Mouse (Mus musculus) kidney, embryonic 16.5 days (tissue): ENCODE results near the gene Dedd2. TPM values are rescaled to one million over a fixed set of nuclear protein-coding genes. Genes with fewer than 3 reads are reported as not detected.
"Not testable (repeated sequence)": the region's sequence is repeated elsewhere in the genome, so short reads cannot be mapped to it uniquely, and the experiment has no call there.

ENCODE experiments used
- ATAC-seq: fragments of 200-750 bp; cut with Nextera tagmentation; 2 replicates; pipeline ENCODE4 v1.8.0; 2017; ENCODE audit warnings: moderate TSS enrichment; ENCODE audit not compliant: low FRiP score, low TSS enrichment
- H3K27ac ChIP-seq: fragments of 300-500 bp; sonication (generic); 2 replicates; pipeline ENCODE4 v1.5.1; 2014; ENCODE audit warnings: low read length
- H3K27me3 ChIP-seq: fragments of 300-500 bp; sonication (generic); 2 replicates; pipeline ENCODE4 v1.6.1; 2014; ENCODE audit warnings: low read length, control low read depth, mixed read lengths; ENCODE audit not compliant: insufficient read depth
- H3K36me3 ChIP-seq: fragments of 300-500 bp; sonication (generic); 2 replicates; pipeline ENCODE4 v1.6.1; 2014; ENCODE audit warnings: low read length, control low read depth, mixed read lengths; ENCODE audit not compliant: insufficient read depth
- H3K4me1 ChIP-seq: fragments of 300-500 bp; sonication (generic); 2 replicates; pipeline ENCODE4 v1.6.1; 2014; ENCODE audit warnings: low read length, control low read depth, mixed read lengths; ENCODE audit not compliant: insufficient read depth
- H3K4me2 ChIP-seq: fragments of 300-500 bp; sonication (generic); replicated peaks from 2 replicates; pipeline ENCODE4 v1.6.1; 2014; ENCODE audit warnings: low read depth, low read length
- H3K4me3 ChIP-seq: fragments of 300-500 bp; sonication (generic); 2 replicates; pipeline ENCODE4 v1.5.1; 2014; ENCODE audit warnings: mild to moderate bottlenecking, low read length
- H3K9ac ChIP-seq: fragments of 300-500 bp; sonication (generic); replicated peaks from 2 replicates; pipeline ENCODE4 v1.6.1; 2014; ENCODE audit warnings: low read length
- H3K9me3 ChIP-seq: fragments of 300-500 bp; sonication (generic); 2 replicates; pipeline ENCODE4 v1.6.1; 2016; ENCODE audit warnings: low read length, control low read depth
- WGBS: fragments of 180-500 bp; shearing (Covaris S2); extraction: QIAGEN DNeasy Blood & Tissue Kit; methylation state at CpG from one replicate; pipeline ENCODE4 v1.1.7; 2014; 5-methylcytosine and 5-hydroxymethylcytosine counted together
- polyA plus RNA-seq: library from polyadenylated mRNA; unstranded; fragments of >200 nt; fragmentation: Nextera tagmentation; extraction: Ambion mirVana; gene quantifications from 2 replicates; pipeline ENCODE4 v1.2.1, GENCODE M21; 2015

Gene Dedd2
- polyA plus RNA-seq, result 12.0 and 13.2 TPM in 2 replicates

- Histone ChIP-seq H3K27me3 (no peaks in the 10 kb centered on the region), H3K4me1 (peaks cover 26% of the 10 kb centered on the region), H3K27ac (peak within 1 kb of the TSS; percentile 89), H3K4me2 (peak within 1 kb of the TSS; percentile 86), H3K9me3 (no peaks in the 10 kb centered on the region), H3K9ac (peak within 1 kb of the TSS; percentile 76), H3K4me3 (peak within 1 kb of the TSS; percentile 63), H3K36me3 (peaks cover 20% of the 10 kb centered on the region)
- ATAC-seq, result no peak
- WGBS, result 5% methylated on average over 20 of the region's 20 CpGs
These were observed at the start of gene Dedd2 for GRCm38 (mm10) chr7:25220457-25221101. TSS of gene Dedd2 (minus strand) at chr7:25220615.

GRCm38 (mm10) chr7:25269545-25270271 lies 49.3 kb upstream of the Dedd2 start:
- Histone ChIP-seq H3K9ac (peak overlapping the region; percentile 85), H3K4me3 (peak overlapping the region; percentile 76), H3K9me3 (no peaks in the 10 kb centered on the region), H3K27me3 (no peaks in the 10 kb centered on the region), H3K27ac (peak overlapping the region; percentile 74), H3K4me2 (peak overlapping the region; percentile 82), H3K4me1 (peaks cover 32% of the 10 kb centered on the region), H3K36me3 (peaks cover 27% of the 10 kb centered on the region)
- ATAC-seq, result no peak
- WGBS, result 76% methylated on average over 8 of the region's 8 CpGs

- ATAC-seq, result no peak
- Histone ChIP-seq H3K4me2 (peak overlapping the region; percentile 82), H3K4me1 (peaks cover 25% of the 10 kb centered on the region), H3K27me3 (no peaks in the 10 kb centered on the region), H3K9me3 (no peaks in the 10 kb centered on the region), H3K36me3 (peaks cover 27% of the 10 kb centered on the region), H3K27ac (peak overlapping the region; percentile 74), H3K9ac (peak overlapping the region; percentile 85), H3K4me3 (peak overlapping the region; percentile 76)
- WGBS, result 39% methylated on average over 4 of the region's 4 CpGs
These were observed 48.6 kb upstream of the Dedd2 start for GRCm38 (mm10) chr7:25269029-25269428.

- WGBS, result 2% methylated on average over 7 of the region's 7 CpGs
- Histone ChIP-seq H3K4me1 (peaks cover 24% of the 10 kb centered on the region), H3K27me3 (no peaks in the 10 kb centered on the region), H3K27ac (peak overlapping the region; percentile 74), H3K4me3 (peak overlapping the region; percentile 76), H3K4me2 (peak overlapping the region; percentile 82), H3K9me3 (no peaks in the 10 kb centered on the region), H3K9ac (peak overlapping the region; percentile 85), H3K36me3 (peaks cover 26% of the 10 kb centered on the region)
- ATAC-seq, result no peak
These were observed 48.2 kb upstream of the Dedd2 start for GRCm38 (mm10) chr7:25268588-25268987.

- Histone ChIP-seq H3K4me1 (peaks cover 24% of the 10 kb centered on the region), H3K9me3 (no peaks in the 10 kb centered on the region), H3K9ac (peak overlapping the region; percentile 85), H3K36me3 (peaks cover 19% of the 10 kb centered on the region), H3K27me3 (no peaks in the 10 kb centered on the region), H3K4me3 (peak overlapping the region; percentile 76), H3K4me2 (peak overlapping the region; percentile 82), H3K27ac (peak overlapping the region; percentile 95)
- under 1% methylated on average over 33 of the region's 33 CpGs for WGBS
- peak; percentile 97 for ATAC-seq
These were observed 47.5 kb upstream of the Dedd2 start for GRCm38 (mm10) chr7:25267751-25268463.

- H3K4me1 ChIP-seq, result peaks cover 24% of the 10 kb centered on the region
- peak within 1 kb of the TSS; percentile 82 for H3K4me2 ChIP-seq
- H3K9ac ChIP-seq, result peak within 1 kb of the TSS; percentile 85
- no peaks in the 10 kb centered on the region for H3K27me3 ChIP-seq
- peak; percentile 85 for ATAC-seq
- peaks cover 13% of the 10 kb centered on the region for H3K36me3 ChIP-seq
- peak within 1 kb of the TSS; percentile 76 for H3K4me3 ChIP-seq
- H3K27ac ChIP-seq, result peak within 1 kb of the TSS; percentile 95
- H3K9me3 ChIP-seq, result no peaks in the 10 kb centered on the region
- WGBS, result 0% methylated on average over 29 of the region's 29 CpGs
These were observed 46.9 kb upstream of the Dedd2 start, which contains the start of gene Cic for GRCm38 (mm10) chr7:25267301-25267750. TSS of gene Cic (plus strand) at chr7:25267704.

- no peak for ATAC-seq
- 88% methylated on average over 8 of the region's 8 CpGs for WGBS
- Histone ChIP-seq H3K4me2 (peak overlapping the region; percentile 59; the same call in 1 of the 2 replicates), H3K9me3 (no peaks in the 10 kb centered on the region), H3K9ac (peak overlapping the region; percentile 63; the same call in 1 of the 2 replicates), H3K4me1 (peaks cover 24% of the 10 kb centered on the region), H3K36me3 (peaks cover 4% of the 10 kb centered on the region; the same call in 1 of the 2 replicates), H3K4me3 (peak overlapping the region; percentile 76), H3K27ac (no peak overlapping the region; the same call in 1 of the 2 replicates), H3K27me3 (no peaks in the 10 kb centered on the region)
These were observed 46.0 kb upstream of the Dedd2 start for GRCm38 (mm10) chr7:25266180-25266962.

- not testable (repeated sequence) for H3K27me3 ChIP-seq, H3K27ac ChIP-seq, ATAC-seq, H3K9me3 ChIP-seq, H3K4me2 ChIP-seq, H3K4me3 ChIP-seq, H3K36me3 ChIP-seq, H3K9ac ChIP-seq
- 86% methylated on average over 5 of the region's 5 CpGs for WGBS
- H3K4me1 ChIP-seq, result peaks cover 24% of the 10 kb centered on the region
These were observed 45.3 kb upstream of the Dedd2 start for GRCm38 (mm10) chr7:25265743-25266142.
